Mouse (Mus musculus) neural tube, embryonic 11.5 days (tissue): Measurements from ENCODE around the gene Glipr2. TPM values are rescaled to one million over a fixed set of nuclear protein-coding genes. Genes with fewer than 3 reads are reported as not detected.
A peak's percentile ranks its signal among the peaks of the same experiment; 100 is the strongest.

Experiments used
- ATAC-seq: fragments of 200-750 bp; cut with Nextera tagmentation; 2 replicates; pipeline ENCODE4 v1.8.0; 2017; ENCODE audit warnings: moderate number of reproducible peaks, mild to moderate bottlenecking, moderate TSS enrichment, moderate library complexity; ENCODE audit not compliant: insufficient read depth, low FRiP score, low TSS enrichment
- DNase-seq: peaks from one replicate; pipeline ENCODE4 v3.0.0-alpha.2; 2015; ENCODE audit warnings: low spot score
- H3K27ac ChIP-seq: fragments of 300-500 bp; sonication (generic); 2 replicates; pipeline ENCODE4 v1.5.1; 2014; ENCODE audit warnings: low read depth, mild to moderate bottlenecking, low read length
- H3K27me3 ChIP-seq: fragments of 300-500 bp; sonication (generic); 2 replicates; pipeline ENCODE4 v1.6.1; 2014; ENCODE audit warnings: mild to moderate bottlenecking, low read length, mixed read lengths; ENCODE audit not compliant: control insufficient read depth, insufficient read depth
- H3K36me3 ChIP-seq: fragments of 300-500 bp; sonication (generic); 2 replicates; pipeline ENCODE4 v1.6.1; 2014; ENCODE audit warnings: mild to moderate bottlenecking, low read length, moderate library complexity, mixed read lengths; ENCODE audit not compliant: control insufficient read depth, insufficient read depth
- H3K4me1 ChIP-seq: fragments of 300-500 bp; sonication (generic); 2 replicates; pipeline ENCODE4 v1.6.1; 2014; ENCODE audit warnings: low read length, mixed read lengths; ENCODE audit not compliant: control insufficient read depth, insufficient read depth
- H3K4me2 ChIP-seq: fragments of 300-500 bp; sonication (generic); 2 replicates; pipeline ENCODE4 v1.6.1; 2014; ENCODE audit warnings: low read depth, mild to moderate bottlenecking, moderate library complexity
- H3K4me3 ChIP-seq: fragments of 300-500 bp; sonication (generic); 2 replicates; pipeline ENCODE4 v1.5.1; 2014; ENCODE audit warnings: low read depth, low read length
- H3K9ac ChIP-seq: fragments of 300-500 bp; sonication (generic); 2 replicates; pipeline ENCODE4 v1.6.1; 2014; ENCODE audit warnings: mild to moderate bottlenecking, low read length
- H3K9me3 ChIP-seq: fragments of 300-500 bp; sonication (generic); 2 replicates; pipeline ENCODE4 v1.6.1; 2016; ENCODE audit warnings: low read length; ENCODE audit not compliant: control insufficient read depth
- WGBS: fragments of 180-500 bp; shearing (Covaris S2); extraction: QIAGEN DNeasy Blood & Tissue Kit; methylation state at CpG from one replicate; pipeline ENCODE4 v1.1.7; 2014; 5-methylcytosine and 5-hydroxymethylcytosine counted together
- polyA plus RNA-seq: library from polyadenylated mRNA; unstranded; fragments of >200 nt; fragmentation: Nextera tagmentation; extraction: Ambion mirVana; gene quantifications from 2 replicates; pipeline ENCODE4 v1.2.1, GENCODE M21; 2014

Gene Glipr2
- polyA plus RNA-seq, 1 experiment from 2014 or later, result 109 TPM

DNA sequence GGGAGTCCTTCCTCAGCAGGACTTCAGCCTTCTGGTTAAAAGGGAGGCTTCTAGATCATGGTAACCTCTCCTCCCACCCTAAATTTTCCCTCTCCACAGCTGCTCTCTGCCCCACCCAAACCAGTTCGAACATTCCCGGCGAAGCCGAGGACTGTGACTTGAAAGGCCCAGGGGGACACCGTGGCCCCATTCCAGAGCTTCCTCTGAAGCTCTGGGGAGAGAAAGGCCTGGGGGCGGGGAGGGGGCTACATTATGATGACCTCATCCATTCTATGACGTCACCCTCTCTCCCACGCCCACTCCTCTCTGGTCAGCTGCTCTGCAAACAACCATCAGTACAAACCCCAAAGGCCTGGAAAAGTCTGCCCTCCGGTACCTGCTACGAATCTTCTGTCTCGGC, 26.0 kb downstream of the Glipr2 start, which contains the start of gene Ccin:
Gene Ccin, plus strand, starts transcription at position 303 of the 400 bp plus-strand sequence.
- peak within 1 kb of the TSS; percentile 52 for H3K4me2 ChIP-seq
- no peak within 1 kb of the TSS for H3K27ac ChIP-seq
- H3K4me3 ChIP-seq, result 0 out of 2 replicates have a peak within 1 kb of the TSS, but pooled peaks have one; percentile 17
- no peaks in the 10 kb centered on the region for H3K27me3 ChIP-seq
- no peaks in the 10 kb centered on the region for H3K9me3 ChIP-seq
- H3K9ac ChIP-seq, result peak within 1 kb of the TSS; percentile 58
- H3K36me3 ChIP-seq, result no peaks in the 10 kb centered on the region
- 81% methylated on average over 11 of the region's 11 CpGs for WGBS
- DNase-seq, result no peak
- H3K4me1 ChIP-seq, result peaks cover 3% of the 10 kb centered on the region; the same call in 1 of the 2 replicates
- ATAC-seq, result no peak

DNA sequence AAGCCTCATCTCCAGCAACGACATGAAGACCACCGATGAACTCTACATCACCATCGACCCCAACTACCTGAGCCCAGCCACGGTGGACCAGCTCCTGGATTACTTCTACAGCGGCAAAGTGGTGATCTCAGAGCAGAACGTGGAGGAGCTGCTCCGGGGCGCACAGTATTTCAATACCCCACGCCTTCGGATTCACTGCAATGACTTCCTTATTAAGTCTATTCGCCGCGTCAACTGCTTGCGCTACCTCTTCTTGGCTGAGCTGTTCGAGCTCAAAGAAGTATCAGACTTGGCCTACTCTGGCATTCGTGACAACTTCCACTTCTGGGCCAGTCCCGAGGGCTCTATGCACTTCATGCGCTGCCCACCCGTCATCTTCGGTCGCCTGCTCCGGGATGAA, 26.6 kb downstream of the Glipr2 start:
- H3K27ac ChIP-seq, result no peak overlapping the region
- DNase-seq, result no peak
- no peaks in the 10 kb centered on the region for H3K27me3 ChIP-seq
- no peak overlapping the region for H3K9ac ChIP-seq
- H3K4me3 ChIP-seq, result no peak overlapping the region
- no peak for ATAC-seq
- no peaks in the 10 kb centered on the region for H3K36me3 ChIP-seq
- H3K9me3 ChIP-seq, result no peaks in the 10 kb centered on the region
- WGBS, result 92% methylated on average over 22 of the region's 22 CpGs
- H3K4me2 ChIP-seq, result no peak overlapping the region
- no peaks in the 10 kb centered on the region for H3K4me1 ChIP-seq

DNA sequence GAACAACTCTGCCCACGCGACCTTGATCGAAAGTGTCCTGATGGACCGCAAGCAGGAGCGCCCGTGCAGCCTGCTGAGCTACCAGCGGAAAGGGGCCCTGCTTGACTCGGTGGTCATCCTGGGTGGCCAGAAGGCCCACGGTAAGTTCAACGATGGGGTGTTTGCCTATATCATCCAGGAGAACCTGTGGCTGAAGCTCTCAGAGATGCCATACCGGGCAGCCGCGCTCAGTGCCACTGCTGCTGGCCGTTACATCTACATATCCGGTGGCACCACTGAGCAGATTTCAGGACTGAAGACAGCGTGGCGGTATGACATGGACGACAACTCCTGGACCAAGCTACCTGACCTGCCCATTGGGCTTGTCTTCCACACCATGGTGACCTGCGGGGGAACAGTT, 27.1 kb downstream of the Glipr2 start:
- H3K36me3 ChIP-seq, result no peaks in the 10 kb centered on the region
- H3K9ac ChIP-seq, result no peak overlapping the region
- H3K4me3 ChIP-seq, result no peak overlapping the region
- ATAC-seq (no peak), DNase-seq (no peak)
- no peak overlapping the region for H3K27ac ChIP-seq
- H3K27me3 ChIP-seq, result no peaks in the 10 kb centered on the region
- H3K4me2 ChIP-seq, result no peak overlapping the region
- no peaks in the 10 kb centered on the region for H3K9me3 ChIP-seq
- no peaks in the 10 kb centered on the region for H3K4me1 ChIP-seq
- 93% methylated on average over 19 of the region's 19 CpGs for WGBS

DNA sequence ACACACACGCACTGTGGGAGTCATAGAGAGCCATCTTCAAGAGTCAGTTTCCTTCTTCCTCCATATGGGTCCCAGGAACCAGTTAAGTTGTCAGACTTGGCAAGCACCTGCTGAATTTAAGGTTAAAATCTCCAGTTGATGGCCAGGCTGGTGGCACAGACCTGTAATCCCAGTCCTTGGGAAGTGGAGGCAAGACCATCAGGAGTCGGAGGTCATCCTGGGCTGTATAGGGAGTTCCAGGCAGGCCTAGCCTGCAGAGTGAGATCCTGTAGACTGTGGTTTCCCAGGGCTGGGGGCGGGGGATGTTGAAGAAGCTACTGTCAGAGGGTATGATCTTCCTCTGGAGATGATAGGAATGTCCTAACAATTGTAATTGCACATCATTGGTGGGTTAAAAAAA, 31.8 kb downstream of the Glipr2 start:
- no peak overlapping the region for H3K4me3 ChIP-seq
- H3K9me3 ChIP-seq, result no peaks in the 10 kb centered on the region
- no peaks in the 10 kb centered on the region for H3K27me3 ChIP-seq
- no peaks in the 10 kb centered on the region for H3K4me1 ChIP-seq
- ATAC-seq (no peak), DNase-seq (no peak)
- no peak overlapping the region for H3K9ac ChIP-seq
- H3K4me2 ChIP-seq, result no peak overlapping the region
- no peak overlapping the region for H3K27ac ChIP-seq
- 84% methylated on average over 3 of the region's 3 CpGs for WGBS
- no peaks in the 10 kb centered on the region for H3K36me3 ChIP-seq

DNA sequence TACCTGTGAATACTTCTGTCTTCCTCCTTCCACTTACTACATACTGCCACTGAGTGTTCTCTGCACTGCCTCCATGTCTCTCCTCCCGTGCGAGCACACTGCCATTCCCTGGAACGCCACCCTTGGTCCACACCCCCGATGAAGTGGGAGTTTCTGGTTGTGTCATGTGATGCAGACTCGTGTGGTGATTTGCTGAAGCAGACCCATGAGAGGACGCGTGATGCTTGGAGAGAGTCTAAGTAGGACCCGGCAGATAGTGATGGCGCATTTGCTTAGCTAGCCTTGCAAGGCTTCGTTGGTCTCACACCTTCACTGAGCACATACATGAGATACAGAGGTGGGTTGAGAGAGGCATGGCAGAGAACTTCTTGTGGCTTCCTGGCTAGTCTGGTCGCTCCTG, 35.9 kb downstream of the Glipr2 start:
- Histone ChIP-seq H3K9me3 (no peaks in the 10 kb centered on the region), H3K4me2 (no peak overlapping the region), H3K9ac (no peak overlapping the region), H3K36me3 (no peaks in the 10 kb centered on the region), H3K27ac (no peak overlapping the region), H3K4me3 (no peak overlapping the region), H3K4me1 (no peaks in the 10 kb centered on the region), H3K27me3 (no peaks in the 10 kb centered on the region)
- 94% methylated on average over 11 of the region's 11 CpGs for WGBS
- DNase-seq (no peak), ATAC-seq (no peak)

DNA sequence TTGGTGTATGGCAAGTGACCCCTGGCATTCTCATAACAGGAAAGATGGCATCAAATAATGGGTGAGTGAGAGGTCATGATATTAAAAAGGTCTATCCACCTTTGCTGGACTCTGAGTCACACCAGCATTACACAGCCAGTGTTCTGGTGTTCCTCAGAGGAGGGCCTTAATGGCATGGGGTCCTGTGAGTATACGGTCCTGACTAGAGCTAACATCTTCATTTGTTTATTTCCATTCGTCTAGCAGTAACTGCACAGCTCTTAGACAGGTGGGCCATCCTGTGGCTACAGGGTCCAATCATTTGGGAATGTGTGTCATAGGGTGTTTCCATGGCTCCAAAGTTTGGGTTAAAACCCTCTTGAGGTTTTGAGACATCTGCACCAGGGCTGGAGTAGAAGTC, 37.1 kb downstream of the Glipr2 start:
- H3K9me3 ChIP-seq, result no peaks in the 10 kb centered on the region
- H3K4me2 ChIP-seq, result no peak overlapping the region
- DNase-seq (no peak), ATAC-seq (no peak)
- no peaks in the 10 kb centered on the region for H3K27me3 ChIP-seq
- no peak overlapping the region for H3K9ac ChIP-seq
- 67% methylated on average over 2 of the region's 2 CpGs for WGBS
- no peaks in the 10 kb centered on the region for H3K4me1 ChIP-seq
- no peak overlapping the region for H3K27ac ChIP-seq
- no peaks in the 10 kb centered on the region for H3K36me3 ChIP-seq
- H3K4me3 ChIP-seq, result no peak overlapping the region

DNA sequence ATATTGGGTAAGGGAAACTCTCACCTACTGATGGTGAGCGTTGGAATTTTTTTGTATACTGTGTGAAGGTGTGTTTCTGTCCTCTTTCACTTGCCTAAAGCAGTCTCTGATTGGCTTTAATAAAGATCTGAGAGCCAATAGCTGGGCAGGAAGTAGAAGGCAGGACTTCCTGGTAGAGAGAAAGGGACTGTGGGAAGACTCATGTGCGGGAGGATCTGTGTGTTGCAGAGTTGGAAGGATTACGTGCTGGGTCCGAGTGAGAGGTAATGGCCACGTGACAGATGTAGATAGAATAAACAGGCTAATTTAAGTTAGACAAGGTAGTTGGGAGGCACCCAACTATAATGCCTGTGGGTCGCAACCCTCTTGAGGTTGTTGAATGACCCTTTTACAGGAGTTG, 46.4 kb downstream of the Glipr2 start:
- H3K27ac ChIP-seq, result no peak overlapping the region
- H3K4me2 ChIP-seq, result no peak overlapping the region
- no peak for ATAC-seq
- no peak overlapping the region for H3K4me3 ChIP-seq
- DNase-seq, result no peak
- H3K36me3 ChIP-seq, result no peaks in the 10 kb centered on the region
- H3K9ac ChIP-seq, result no peak overlapping the region
- no peaks in the 10 kb centered on the region for H3K4me1 ChIP-seq
- 86% methylated on average over 6 of the region's 6 CpGs for WGBS
- H3K27me3 ChIP-seq, result no peaks in the 10 kb centered on the region
- H3K9me3 ChIP-seq, result no peaks in the 10 kb centered on the region

DNA sequence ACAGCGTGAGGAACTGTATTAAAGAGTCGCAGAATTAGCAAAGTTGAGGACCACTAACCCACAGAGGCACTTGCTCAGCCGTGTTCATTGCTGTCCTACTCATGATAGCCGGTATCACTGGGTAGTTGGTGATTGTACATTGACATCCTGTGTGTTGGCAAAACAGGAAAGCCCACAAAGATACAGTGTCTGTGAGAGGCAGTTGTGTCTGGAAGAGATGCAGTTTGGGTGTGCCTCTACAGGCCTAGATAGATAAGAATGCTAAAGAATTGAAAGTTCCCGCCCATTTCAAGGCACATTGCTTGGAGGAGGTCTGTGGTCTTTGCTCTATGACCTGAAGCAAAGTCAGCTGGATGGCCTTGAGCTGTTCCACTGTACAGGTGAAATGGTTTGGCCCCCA, 46.9 kb downstream of the Glipr2 start, which contains the start of gene Clta:
Gene Clta, plus strand, starts transcription at position 327 of the 400 bp plus-strand sequence.
- H3K4me3 ChIP-seq, result no peak within 1 kb of the TSS
- no peak for DNase-seq
- WGBS, result 86% methylated on average over 5 of the region's 5 CpGs
- H3K27me3 ChIP-seq, result no peaks in the 10 kb centered on the region
- no peak within 1 kb of the TSS for H3K4me2 ChIP-seq
- H3K9me3 ChIP-seq, result no peaks in the 10 kb centered on the region
- no peaks in the 10 kb centered on the region for H3K36me3 ChIP-seq
- ATAC-seq, result no peak
- no peak within 1 kb of the TSS for H3K27ac ChIP-seq
- H3K4me1 ChIP-seq, result no peaks in the 10 kb centered on the region
- H3K9ac ChIP-seq, result no peak within 1 kb of the TSS

DNA sequence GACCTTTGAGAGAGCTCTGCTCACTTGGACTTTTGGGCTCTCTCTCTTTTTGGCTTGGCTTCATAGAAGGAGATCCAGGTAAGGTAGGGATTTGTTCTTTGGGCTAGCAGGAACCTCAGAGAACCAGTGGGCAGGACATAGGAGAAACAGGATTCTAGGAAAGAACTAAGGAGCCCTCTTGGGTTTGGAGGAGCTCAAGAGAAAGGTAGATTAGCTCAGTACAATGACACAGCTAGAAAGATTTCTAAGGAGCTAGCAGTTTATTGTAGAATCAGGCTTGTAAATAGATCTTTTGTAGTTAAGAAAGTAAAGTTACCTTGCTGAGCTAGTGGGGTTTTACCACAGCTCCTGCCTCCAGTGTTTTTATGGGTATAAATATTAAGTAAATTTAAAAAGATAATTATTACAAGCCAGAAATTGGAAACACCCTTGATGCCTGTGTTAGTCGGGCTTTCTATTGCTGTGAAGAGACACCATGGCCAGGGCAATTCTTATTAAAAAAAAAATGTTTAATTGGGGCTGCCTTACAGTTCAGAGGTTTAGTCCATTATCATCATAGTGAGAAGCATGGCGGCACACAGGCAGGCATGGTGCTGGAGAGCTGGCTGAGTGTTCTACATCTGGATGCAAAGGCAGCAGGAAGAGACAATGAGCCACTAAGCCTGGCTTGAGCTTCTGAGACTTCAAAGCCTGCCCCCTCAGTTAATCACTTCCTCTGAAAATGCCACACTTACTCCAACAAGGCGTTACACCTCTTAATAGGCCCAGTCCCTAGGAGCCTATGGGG, 47.6 kb downstream of the Glipr2 start:
- Histone ChIP-seq H3K27me3 (no peaks in the 10 kb centered on the region), H3K36me3 (no peaks in the 10 kb centered on the region), H3K4me3 (no peak overlapping the region), H3K4me2 (no peak overlapping the region), H3K4me1 (no peaks in the 10 kb centered on the region), H3K27ac (no peak overlapping the region), H3K9me3 (no peaks in the 10 kb centered on the region), H3K9ac (no peak overlapping the region)
- no peak for ATAC-seq
- DNase-seq, result no peak
- 67% methylated on average over 3 of the region's 3 CpGs for WGBS
